Mouse (Mus musculus): ENCODE measurements around the gene Zfp281.

The Zfp281 gene

GRCm38 (mm10) chr1:136613300-136613751, 11.4 kb upstream of the Zfp281 start:
- DNase-seq (ENCODE audit: low spot score in 2 of 2), result peak; percentile 35 to 44

- DNase-seq (ENCODE audit: low spot score in 2 of 2), result no peak
Measured at GRCm38 (mm10) chr1:136614748-136615440, 9.8 kb upstream of the Zfp281 start.

DNA sequence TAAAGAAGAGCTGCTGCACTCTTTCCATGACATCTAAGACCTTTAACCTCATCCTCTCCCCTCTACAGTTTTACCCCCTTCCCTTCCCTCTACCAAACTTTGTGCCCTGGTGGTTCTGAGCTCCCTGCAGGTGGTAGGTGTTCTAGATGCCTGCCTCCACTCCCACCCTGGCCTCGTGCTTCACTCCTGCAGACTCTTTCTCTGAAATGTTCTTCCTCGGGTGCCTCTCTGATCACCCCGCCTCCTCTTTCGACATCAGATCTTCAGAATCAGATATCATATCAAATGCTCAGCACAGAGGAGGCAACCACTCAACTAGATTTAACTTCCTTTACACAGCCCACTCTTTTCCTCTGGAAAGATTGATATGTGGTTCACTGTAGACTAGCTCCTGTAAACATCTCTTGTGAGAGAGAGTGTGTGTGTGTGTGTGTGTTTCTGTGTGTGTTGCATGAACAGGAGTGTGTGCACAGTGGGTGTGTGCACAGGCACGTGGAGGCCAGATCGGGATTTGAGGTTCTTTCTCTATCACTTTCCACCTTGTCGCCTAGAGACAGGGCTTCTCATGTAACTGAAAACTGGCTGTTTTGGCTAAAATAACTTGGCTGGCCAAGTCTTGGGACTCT, 7.4 kb upstream of the Zfp281 start:
- no peak for DNase-seq (ENCODE audit: low spot score in 2 of 2)

GRCm38 (mm10) chr1:136618570-136618969, 6.1 kb upstream of the Zfp281 start:
- DNase-seq (ENCODE audit: low spot score in 2 of 2), result no peak

DNA sequence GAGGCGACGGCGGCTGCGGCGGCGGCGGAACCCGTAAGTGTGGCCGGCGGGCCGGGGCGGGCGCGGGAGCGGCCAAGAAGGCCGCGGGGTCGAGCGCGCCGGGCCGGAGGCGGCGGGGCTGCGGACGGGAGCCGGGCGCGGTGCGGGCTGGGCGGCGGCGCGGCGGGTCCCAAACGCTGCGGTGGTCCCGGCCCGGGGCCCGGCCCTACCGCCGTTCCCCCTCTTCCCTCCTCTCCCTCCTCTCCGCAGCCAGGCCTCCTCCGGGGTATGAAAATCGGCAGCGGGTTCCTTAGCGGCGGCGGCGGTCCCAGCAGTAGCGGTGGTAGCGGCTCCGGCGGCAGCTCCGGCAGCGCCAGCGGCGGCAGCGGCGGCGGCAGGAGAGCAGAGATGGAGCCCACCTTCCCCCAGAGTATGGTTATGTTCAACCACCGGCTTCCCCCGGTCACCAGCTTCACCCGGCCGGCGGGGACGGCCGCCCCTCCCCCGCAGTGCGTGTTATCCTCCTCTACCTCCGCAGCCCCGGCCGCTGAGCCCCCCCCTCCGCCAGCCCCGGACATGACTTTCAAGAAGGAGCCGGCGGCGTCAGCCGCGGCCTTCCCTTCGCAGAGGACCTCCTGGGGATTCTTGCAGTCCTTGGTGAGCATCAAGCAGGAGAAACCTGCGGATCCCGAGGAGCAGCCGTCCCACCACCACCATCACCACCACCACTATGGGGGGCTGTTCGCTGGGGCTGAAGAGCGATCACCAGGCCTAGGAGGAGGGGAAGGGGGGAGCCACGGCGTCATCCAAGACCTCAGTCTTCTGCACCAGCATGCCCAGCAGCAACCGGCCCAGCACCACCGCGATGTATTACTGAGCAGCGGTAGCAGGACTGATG, 556 bp downstream of the Zfp281 start:
- peak; percentile 41 to 55 for DNase-seq (ENCODE audit: low spot score in 2 of 2)

DNA sequence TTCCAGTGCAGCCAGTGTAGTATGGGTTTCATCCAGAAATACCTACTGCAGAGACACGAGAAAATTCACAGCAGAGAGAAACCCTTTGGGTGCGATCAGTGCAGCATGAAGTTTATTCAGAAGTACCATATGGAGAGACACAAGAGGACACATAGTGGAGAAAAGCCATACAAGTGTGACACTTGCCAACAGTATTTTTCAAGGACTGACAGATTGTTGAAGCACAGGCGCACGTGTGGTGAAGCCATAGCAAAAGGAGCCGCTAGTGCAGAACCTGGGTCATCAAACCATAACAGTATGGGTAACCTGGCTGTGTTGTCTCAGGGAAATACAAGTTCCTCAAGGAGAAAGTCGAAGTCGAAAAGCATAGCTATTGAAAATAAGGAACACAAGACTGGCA, 1.4 kb downstream of the Zfp281 start:
- DNase-seq (ENCODE audit: low spot score in 2 of 2), result no peak

GRCm38 (mm10) chr1:136626756-136627155, 2.1 kb downstream of the Zfp281 start:
- no peak for DNase-seq (ENCODE audit: low spot score in 2 of 2)

DNA sequence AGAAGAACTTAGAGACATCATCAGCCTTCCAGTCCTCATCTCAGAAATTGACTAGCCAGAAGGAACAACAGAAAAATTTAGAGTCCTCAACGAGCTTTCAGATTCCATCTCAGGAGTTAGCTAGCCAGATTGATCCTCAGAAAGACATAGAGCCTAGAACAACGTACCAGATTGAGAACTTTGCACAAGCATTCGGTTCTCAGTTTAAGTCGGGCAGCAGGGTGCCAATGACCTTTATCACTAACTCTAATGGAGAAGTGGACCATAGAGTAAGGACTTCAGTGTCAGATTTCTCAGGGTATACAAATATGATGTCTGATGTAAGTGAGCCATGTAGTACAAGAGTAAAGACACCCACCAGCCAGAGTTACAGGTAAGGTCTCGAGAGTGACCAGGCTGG, 2.9 kb downstream of the Zfp281 start:
- DNase-seq (ENCODE audit: low spot score in 2 of 2), result no peak

DNA sequence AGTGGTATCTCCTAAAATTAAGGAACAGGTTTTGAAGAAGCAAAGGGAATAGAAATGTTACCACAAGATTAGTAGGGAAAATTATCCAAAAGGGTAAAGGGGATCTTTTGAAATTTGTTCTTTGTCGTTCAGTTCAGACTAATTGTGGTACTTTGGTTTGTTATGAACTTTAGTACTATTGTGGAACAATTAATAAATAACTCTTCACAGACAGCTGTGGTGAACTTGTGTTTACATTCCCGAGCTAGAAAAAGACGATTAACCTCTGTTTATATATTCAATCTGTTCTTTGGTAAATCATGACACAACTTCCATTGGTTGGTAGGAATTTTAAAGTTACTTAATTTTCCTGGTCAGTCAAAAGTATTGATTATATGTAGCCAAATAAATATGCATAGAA, 8.2 kb downstream of the Zfp281 start:
- no peak for DNase-seq (ENCODE audit: low spot score in 2 of 2)

- no peak for DNase-seq (ENCODE audit: low spot score in 2 of 2)
Measured at GRCm38 (mm10) chr1:136635644-136636043, 10.9 kb downstream of the Zfp281 start.

- no peak for DNase-seq (ENCODE audit: low spot score in 2 of 2)
Measured at GRCm38 (mm10) chr1:136636946-136637345, 12.2 kb downstream of the Zfp281 start.

- DNase-seq (ENCODE audit: low spot score in 2 of 2), result no peak
Measured at GRCm38 (mm10) chr1:136637696-136638095, 13.0 kb downstream of the Zfp281 start.

DNA sequence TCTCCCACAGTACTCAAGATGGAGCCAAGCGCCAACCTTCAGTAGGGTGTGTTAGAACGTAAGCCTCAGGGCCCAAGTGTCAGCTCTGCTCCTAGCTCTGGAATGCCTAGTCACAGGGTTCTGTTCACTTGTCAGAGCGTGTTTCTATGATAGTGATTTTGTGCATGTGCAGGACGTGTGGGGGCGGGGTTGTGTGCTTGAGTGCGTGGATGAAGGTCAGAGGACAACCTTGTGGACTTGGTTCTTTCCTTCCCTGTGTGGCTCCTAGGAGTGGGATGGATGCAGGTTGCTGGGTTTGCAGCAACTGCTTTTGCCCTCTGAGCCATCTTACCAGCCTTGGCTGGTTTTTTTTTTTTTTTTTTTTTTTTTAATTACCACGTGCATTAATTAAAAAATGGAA, 13.5 kb downstream of the Zfp281 start:
- DNase-seq (ENCODE audit: low spot score in 2 of 2), result no peak

DNA sequence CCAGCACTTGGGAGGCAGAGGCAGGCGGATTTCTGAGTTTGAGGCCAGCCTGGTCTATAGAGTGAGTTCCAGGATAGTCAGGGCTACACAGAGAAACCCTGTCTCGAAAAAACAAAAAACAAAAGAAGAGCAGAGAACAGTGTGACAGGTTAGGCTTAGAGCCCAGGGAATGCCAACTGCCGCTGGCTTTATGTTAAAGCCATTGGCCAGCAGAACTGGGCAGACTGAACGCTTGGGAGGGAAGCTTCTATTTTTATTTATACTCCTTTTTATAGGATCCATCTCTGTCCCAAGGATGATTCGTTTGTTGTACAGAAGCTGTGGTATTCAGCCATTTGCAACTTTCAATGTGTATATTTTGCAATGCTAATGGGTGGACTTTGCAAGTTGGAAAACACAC, 14.0 kb downstream of the Zfp281 start:
- DNase-seq (ENCODE audit: low spot score in 2 of 2), result no peak

- DNase-seq (ENCODE audit: low spot score in 2 of 2), result no peak
Measured at GRCm38 (mm10) chr1:136639221-136639620, 14.5 kb downstream of the Zfp281 start.

- no peak for DNase-seq (ENCODE audit: low spot score in 2 of 2)
Measured at GRCm38 (mm10) chr1:136642701-136643100, 18.0 kb downstream of the Zfp281 start.

- DNase-seq (ENCODE audit: low spot score in 2 of 2), result no peak
Measured at GRCm38 (mm10) chr1:136644486-136644885, 19.8 kb downstream of the Zfp281 start.

DNA sequence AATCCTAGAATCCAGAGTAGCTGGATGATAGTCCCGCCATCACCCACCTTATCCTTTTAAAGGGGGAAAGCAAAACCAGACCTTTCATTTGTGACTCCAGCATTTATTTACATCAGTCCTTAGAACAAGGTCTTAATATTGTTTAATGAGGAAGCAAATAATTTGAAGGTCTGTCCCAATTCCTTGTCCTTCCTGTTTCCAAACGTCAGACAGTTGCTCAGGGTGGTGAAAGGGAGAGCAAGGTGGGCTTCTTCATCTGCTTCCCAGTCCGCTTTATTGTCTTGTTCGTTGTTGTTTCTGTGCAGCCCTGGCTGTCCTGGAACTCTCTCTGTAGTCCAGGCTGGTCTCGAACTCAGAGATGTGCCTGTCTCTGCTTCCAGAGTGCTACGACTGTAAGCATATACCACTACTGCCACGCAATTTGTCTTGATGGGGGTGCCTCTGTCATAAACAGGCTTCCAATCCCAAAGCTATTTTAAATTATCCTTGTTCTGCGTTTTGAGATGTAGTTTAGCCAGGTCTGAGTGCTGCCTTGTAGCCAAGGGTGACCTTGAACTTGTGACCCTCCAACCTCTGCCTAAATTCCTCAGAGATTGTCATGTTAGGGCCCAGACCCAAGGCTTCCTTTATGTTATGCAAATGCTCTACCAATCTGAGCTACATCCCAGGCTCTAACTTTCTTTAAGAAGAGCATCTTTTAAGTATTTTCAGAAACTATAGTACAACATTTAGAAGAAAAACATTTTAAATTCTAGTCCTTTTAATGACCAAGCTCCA, 21.3 kb downstream of the Zfp281 start:
- no peak for DNase-seq (ENCODE audit: low spot score in 2 of 2)

DNA sequence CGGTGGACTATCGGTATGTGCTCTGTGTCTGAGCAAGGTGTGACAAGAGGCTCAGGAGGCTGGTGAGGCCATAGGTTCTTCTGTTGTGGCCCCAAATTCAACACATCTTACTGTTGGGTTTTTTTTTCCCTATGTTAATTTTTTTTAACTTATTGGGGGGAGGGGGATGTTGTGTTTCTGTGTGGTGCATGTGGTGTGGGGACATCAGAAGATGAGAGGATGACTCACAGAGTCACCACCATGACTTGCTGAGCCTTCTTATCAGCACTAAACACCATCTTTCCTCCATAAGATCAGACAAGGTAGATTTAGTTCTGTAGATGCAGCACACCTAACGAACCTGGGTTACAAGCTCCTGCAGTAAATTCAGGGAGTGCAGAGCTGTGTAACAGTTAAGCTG, 27.4 kb downstream of the Zfp281 start:
- DNase-seq (ENCODE audit: low spot score in 2 of 2), result no peak

DNA sequence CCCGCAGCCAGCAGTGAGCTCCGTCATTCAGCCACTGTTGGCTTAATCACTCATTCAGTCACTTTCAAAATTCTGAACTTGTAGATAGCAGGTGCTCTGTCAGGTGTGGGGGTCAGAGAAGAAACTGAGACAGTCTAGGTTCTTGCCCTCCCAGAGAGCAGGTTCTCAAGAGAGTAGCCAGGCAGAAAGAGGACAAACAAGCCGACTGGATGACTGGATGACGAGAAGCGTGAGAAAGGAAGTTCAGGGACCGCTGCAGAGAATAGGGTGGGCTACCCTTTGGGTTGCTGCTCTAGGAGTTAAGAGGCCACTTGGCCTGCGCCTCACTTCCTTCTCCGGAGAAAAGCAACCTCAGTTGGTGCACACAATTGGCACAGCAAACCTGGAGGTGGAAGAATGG, 28.8 kb downstream of the Zfp281 start:
- no peak for DNase-seq (ENCODE audit: low spot score in 2 of 2)

- DNase-seq (ENCODE audit: low spot score in 2 of 2), result no peak
Measured at GRCm38 (mm10) chr1:136654385-136654784, 29.7 kb downstream of the Zfp281 start.

- no peak for DNase-seq (ENCODE audit: low spot score in 2 of 2)
Measured at GRCm38 (mm10) chr1:136656619-136657018, 31.9 kb downstream of the Zfp281 start.

All from right cerebral cortex, adult 2 months (tissue).